Mouse (Mus musculus) brain, embryonic 14.5 days (tissue): Measurements from ENCODE around the gene Osbpl5. TPM values are rescaled to one million over a fixed set of nuclear protein-coding genes. Genes with fewer than 3 reads are reported as not detected.
"Not testable (repeated sequence)": the region's sequence is repeated elsewhere in the genome, so short reads cannot be mapped to it uniquely, and the experiment has no call there.

ENCODE experiments used
- DNase-seq: peaks from one replicate; pipeline ENCODE4 v3.0.0-alpha.2; 2011; ENCODE audit warnings: low read depth
- CTCF ChIP-seq: fragments of 200-500 bp; IDR thresholded peaks from 2 replicates; pipeline ENCODE4 v1.5.1; 2012; ENCODE audit warnings: inconsistent platforms, mild to moderate bottlenecking, moderate library complexity, borderline replicate concordance; ENCODE audit not compliant: insufficient read depth, insufficient read length; ENCODE audit errors: extremely low read depth
- POLR2A ChIP-seq: fragments of 200-500 bp; IDR thresholded peaks from 2 replicates; pipeline ENCODE4 v1.6.1; 2012; ENCODE audit warnings: mild to moderate bottlenecking, inconsistent platforms, borderline replicate concordance; ENCODE audit not compliant: poor library complexity, insufficient read depth, insufficient read length, severe bottlenecking; ENCODE audit errors: extremely low read depth
- polyA plus RNA-seq: library from polyadenylated mRNA; depleted of rRNA; stranded (reverse); fragments of >200 nt; gene quantifications from 2 replicates; pipeline ENCODE4 v1.2.3, GENCODE M21; 2012

The Osbpl5 gene
- polyA plus RNA-seq, 1 experiment = 59.1 TPM

DNA sequence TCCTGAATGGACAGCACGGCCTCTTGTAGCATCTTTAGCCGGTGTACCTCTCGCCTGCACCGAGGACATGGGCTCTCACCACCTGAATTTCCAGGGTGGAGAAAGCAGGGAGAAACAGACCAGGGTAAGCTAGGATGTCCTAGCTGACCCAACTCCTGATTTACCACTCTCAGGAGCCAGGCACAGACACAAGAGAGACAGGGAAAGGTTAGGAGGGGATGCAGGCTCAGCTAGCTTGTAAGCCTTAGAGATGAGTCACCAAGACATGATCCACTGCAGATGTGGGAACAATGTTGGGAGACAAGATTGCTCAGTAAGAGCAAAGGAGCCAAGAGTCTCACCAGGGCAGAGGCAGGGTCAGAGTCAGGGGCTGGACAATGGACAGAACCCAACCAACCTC is 64.9 kb downstream of the Osbpl5 start:
- no peak for DNase-seq
- TF ChIP-seq POLR2A = no peak
- no peak for TF ChIP-seq CTCF

DNA sequence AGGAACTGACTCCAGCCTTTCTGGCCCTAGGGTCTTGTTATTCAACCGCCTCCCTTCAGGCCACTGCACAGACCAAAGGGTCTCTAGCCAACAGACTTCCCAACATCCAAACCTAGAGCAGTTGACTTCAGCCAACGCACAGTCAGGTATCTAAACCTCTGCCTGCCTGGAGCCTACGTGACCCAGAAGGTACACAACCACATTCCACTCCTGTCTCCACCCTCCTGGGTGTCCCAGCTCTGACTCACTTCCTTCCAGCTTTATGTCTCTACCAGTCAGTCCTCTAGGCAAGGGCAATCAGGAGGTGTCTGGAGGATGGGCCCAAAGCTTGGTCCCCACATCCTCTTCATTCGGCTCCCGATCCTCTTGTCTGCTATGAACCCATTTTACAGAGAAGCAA is 65.6 kb downstream of the Osbpl5 start:
- DNase-seq = no peak
- TF ChIP-seq CTCF (no peak), POLR2A (no peak)

DNA sequence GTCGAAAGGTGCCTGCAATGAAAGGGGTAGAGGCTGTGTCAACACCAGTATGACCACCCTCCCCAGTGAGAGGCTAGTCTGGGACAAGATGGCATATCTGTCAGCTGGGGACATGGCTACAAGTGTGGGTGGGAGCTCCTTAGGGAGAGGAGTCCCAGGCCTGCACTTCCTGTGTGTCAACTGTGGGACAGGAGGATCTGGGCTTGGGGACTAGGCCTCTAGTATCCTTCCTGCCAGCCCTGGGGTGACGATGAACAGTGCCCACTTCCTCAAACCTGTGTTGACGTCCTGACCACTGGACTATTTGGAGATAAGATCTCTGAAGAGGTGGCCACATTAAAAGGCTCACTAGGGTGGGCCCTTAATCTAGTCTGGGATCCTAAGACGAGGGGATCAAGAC is 66.8 kb downstream of the Osbpl5 start:
- no peak for TF ChIP-seq CTCF
- TF ChIP-seq POLR2A = no peak
- no peak for DNase-seq

DNA sequence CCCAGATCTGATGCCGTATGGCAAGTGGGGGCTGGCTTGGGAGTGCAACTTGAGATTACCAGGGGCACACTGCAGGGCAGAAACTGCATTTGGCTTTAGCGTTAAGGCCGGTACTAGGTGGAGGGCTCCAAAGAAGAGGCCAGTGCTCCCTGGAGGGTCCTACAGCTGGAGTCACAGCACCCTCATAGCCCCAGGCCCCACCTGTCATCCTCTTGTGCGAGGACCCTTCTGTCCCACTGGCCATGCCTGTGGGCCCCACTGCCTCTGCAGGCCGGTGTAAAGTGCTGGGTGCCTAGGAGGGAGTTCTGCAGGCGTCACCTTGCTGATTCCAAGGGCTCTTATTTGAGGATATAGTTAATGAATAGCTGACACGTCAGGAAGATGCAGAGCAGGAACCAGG is 67.3 kb downstream of the Osbpl5 start:
- no peak for DNase-seq
- TF ChIP-seq POLR2A = no peak
- no peak for TF ChIP-seq CTCF

DNA sequence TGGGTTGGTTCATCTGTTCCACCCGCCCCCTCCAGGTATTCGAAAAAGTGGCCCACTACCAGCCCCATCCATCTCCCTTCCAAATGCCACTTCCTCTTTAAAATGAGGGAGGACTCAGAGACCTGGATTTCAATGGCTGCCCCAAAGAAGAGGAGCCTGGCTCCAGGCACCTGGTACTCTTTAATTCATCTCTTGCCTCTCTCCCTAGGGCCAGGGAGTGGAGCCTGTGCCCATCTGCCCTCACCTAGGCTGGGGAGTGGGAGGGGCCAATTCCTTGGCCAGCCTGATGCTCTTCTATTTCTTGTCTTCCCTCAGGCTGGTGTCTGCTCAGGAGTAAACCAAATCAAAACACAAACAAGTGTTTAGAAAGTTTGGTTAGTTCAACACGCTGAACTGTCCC is 70.1 kb downstream of the Osbpl5 start:
- DNase-seq = not testable (repeated sequence)

DNA sequence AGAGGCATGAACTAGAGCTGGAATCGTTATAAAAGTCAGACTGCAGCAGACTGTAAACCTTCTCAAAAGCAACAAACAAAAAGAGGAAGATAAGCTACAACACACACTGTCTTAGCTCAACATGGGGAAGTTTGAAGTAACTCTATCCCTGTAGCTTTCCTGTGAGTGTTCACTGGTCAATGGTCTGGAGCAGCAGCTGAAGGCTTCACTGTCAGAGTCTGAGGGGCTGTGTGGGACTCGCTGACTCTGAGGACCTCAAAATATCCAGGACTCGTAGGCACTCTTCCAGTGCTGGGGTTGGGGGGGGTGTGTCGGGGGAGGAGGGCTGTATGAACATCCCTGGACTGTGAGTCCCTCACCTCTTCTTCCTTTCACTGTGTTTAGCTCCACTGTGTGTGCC is 70.6 kb downstream of the Osbpl5 start:
- not testable (repeated sequence) for DNase-seq

DNA sequence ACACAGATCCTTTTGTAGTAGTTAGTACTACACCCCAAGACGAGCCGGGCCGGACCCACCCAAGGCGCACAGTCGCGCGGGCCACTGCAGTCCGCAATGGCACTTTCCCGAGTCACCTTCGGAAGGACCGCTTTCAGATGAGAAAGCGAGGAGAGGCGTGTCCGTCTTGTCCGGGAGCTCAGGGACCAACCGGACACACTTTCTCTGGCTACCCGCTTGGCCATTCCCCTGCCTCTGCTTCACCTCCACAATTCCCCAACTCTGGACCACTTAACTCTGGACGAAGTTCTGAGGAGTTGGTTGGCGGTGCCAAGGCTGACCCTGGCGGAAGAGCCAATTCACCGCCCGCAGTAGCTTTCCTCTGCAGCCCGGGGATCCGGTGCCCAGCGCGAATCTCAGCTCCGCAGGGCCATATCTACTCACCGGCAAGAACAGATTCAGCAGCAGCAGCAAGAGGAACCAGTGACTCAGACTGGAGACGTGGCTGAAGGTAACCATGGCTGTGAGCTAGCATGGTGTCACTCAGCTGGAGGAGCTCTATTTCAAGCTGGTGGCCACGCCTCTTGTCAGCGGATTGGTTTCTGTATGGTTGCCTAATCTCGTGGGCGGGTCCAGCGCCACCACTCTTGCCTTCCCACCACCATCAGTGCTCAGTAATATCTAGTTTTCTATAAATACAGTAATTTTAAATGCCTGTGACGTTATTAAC is 71.3 kb downstream of the Osbpl5 start, which contains the start of gene Tnfrsf23:
TSS of gene Tnfrsf23 (minus strand) at position 514 of the 709 bp plus-strand sequence.
- TF ChIP-seq CTCF (no peak), POLR2A (no peak)
- peak; percentile 84 for DNase-seq

DNA sequence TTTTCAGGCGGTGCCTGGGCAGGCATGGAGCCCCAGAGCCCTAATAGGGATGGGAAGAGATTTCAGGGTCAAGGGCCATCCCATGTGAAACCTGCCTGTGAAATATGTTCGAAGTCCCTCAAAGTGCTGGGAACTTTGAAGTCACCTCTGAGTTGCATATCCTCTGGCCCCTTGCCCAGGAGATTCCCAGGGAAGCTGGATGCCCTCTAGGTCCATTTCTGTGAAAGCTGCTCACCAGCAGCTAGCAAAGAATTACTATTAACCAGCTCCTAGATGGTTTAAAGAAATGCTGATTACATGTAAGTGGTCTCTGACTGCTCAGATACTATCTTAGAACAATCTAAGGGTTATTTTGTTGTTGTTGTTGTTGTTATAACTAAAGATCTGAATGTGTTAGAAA is 72.2 kb downstream of the Osbpl5 start:
- not testable (repeated sequence) for DNase-seq

DNA sequence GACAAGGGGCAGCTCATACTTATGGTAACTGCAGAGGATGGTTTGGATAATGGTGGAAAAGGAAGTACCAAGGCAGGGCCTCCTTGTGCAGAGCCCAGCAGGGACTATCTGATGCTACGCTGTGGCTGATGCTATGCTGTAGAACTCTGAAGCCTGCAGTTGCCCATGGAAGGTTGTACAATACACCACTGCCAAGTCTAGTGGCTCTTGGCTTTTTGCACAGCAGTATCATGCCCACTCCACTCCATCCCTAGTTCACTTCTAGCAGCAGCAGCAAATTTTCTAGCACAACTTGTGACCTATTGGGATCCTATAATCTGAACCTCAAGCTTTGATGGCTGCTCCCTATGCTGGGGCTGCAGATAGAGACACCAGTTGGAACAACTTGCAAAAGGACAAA is 75.2 kb downstream of the Osbpl5 start:
- no peak for TF ChIP-seq CTCF
- no peak for TF ChIP-seq POLR2A
- no peak for DNase-seq

DNA sequence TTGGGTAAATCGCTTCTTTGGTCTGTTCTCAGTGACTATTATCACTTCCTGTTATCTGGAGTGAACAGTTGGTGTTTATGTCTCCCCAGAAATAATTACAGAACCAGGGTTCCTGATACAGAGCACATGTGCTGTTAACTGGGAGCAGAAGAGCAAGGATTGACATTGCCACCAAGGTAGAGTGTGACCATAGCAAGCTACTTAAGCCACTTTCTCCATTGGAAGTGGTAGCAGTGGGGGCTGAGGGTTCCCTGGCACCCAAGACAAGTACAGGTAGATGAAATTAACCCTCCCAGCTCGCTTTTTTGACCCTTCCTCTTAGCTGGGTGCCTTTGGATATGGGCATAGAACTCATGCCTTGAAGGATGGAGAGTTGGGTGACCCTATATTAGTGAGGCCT is 75.9 kb downstream of the Osbpl5 start:
- DNase-seq = not testable (repeated sequence)

DNA sequence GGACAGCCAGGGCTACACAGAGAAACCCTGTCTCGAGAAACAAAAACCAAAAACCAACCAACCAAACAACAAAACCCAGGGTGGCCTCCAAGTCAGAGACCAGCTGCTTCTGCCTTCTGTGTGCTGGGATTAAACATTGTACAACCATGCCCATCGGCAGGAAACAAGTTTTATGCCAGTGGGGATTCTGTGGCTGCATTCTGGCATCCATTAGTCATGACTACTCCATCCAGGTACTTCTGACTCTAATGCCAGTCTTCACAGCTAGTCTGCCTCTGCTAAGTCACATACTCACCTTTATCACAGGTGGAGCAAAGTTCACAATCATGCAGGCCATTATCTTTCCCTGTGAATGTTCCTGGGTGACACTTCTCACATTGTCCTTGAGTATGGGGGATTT is 77.1 kb downstream of the Osbpl5 start:
- not testable (repeated sequence) for DNase-seq

DNA sequence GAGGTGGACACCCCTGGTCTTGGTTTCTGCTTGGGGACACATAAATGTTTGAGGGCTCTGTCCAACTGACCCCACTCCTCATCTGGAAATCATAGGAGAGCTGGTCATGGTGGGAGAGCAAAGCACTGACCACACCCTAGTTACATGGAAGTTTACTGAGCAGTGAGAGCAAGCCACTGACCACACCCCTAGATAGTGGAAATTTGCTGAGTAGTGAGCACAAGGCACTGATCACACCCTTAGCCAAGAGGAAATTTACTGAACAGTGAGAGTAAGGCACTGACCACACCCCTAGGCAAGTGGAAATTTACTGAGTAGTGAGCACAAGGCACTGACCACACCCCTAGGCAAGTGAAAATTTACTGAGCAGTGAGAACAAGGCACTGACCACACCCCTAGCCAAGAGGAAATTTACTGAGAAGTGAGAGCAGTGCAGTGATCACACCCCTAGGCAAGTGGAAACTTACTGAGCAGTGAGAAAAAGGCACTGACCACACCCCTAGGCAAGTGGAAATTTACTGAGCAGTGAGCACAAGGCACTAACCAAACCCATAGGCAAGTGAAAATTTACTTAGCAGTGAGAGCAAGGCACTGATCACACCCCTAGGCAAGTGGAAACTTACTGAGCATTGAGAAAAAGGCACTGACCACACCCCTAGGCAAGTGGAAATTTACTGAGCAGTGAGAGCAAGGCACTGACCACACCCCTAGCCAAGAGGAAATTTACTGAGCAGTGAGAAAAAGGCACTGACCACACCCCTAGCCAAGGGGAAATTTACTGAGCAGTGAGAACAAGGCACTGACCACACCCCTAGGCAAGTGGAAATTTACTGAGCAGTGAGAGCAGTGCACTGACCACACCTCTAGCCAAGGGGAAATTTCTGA is 90.1 kb downstream of the Osbpl5 start:
- no peak for DNase-seq
- TF ChIP-seq POLR2A (no peak), CTCF (no peak)

DNA sequence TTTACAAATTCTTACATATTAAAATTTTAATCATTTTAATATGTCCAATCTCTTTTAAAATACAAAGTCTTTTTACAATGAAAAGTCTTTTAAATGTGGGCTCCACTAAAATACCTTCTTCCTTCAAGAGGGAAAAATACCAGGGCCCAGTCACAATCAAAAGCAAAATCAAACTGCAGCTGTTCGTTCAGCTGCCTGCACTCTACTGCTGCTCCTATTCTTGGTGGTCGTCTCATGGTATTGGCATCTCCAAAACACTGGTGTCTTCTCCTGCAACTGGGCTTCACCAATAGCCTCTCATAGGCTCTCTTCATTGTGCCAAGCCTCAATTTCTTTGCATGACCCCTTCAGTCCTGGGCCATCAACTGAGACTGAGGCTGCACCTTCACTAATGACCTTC is 93.3 kb downstream of the Osbpl5 start:
- no peak for DNase-seq
- TF ChIP-seq POLR2A (no peak), CTCF (no peak)
